Mouse (Mus musculus): ENCODE results near the gene Ndufa7. TPM values are rescaled to one million over a fixed set of nuclear protein-coding genes. Genes with fewer than 3 reads are reported as not detected.

The Ndufa7 gene
- polyA plus RNA-seq, 1 experiment from 2014 or later: 105 TPM

GRCm38 (mm10) chr17:33799277-33799676 is 25.1 kb upstream of the Ndufa7 start:
- no peaks in the 10 kb centered on the region for H3K36me3 ChIP-seq (ENCODE audit: inconsistent target)
- H3K79me2 ChIP-seq (ENCODE audit: inconsistent target): no peaks in the 10 kb centered on the region
- no peak overlapping the region for H3K27ac ChIP-seq
- no peak overlapping the region for H3K4me3 ChIP-seq (ENCODE audit: inconsistent target)
- WGBS (ENCODE audit: missing documents): 0% methylated on average over 1 of the region's 1 CpGs

GRCm38 (mm10) chr17:33802221-33802620 is 22.2 kb upstream of the Ndufa7 start:
- Histone ChIP-seq H3K36me3 (ENCODE audit: inconsistent target) (no peaks in the 10 kb centered on the region), H3K79me2 (ENCODE audit: inconsistent target) (no peaks in the 10 kb centered on the region), H3K4me3 (ENCODE audit: inconsistent target) (no peak overlapping the region), H3K27ac (no peak overlapping the region)
- WGBS (ENCODE audit: missing documents): 0% methylated on average over 2 of the region's 2 CpGs

- Histone ChIP-seq H3K27ac (no peak overlapping the region), H3K79me2 (ENCODE audit: inconsistent target) (no peaks in the 10 kb centered on the region), H3K36me3 (ENCODE audit: inconsistent target) (no peaks in the 10 kb centered on the region), H3K4me3 (ENCODE audit: inconsistent target) (no peak overlapping the region)
- 73% methylated on average over 4 of the region's 4 CpGs for WGBS (ENCODE audit: missing documents)
Measured at GRCm38 (mm10) chr17:33804205-33804604, 20.2 kb upstream of the Ndufa7 start.

- Histone ChIP-seq H3K27ac (no peak overlapping the region), H3K79me2 (ENCODE audit: inconsistent target) (no peaks in the 10 kb centered on the region), H3K4me3 (ENCODE audit: inconsistent target) (no peak overlapping the region), H3K36me3 (ENCODE audit: inconsistent target) (no peaks in the 10 kb centered on the region)
- 100% methylated on average over 1 of the region's 1 CpGs for WGBS (ENCODE audit: missing documents)
Measured at GRCm38 (mm10) chr17:33804745-33805144, 19.6 kb upstream of the Ndufa7 start.

GRCm38 (mm10) chr17:33807181-33807888 is 17.0 kb upstream of the Ndufa7 start:
- Histone ChIP-seq H3K79me2 (ENCODE audit: inconsistent target) (no peaks in the 10 kb centered on the region), H3K4me3 (ENCODE audit: inconsistent target) (no peak overlapping the region), H3K36me3 (ENCODE audit: inconsistent target) (no peaks in the 10 kb centered on the region), H3K27ac (no peak overlapping the region)
- WGBS (ENCODE audit: missing documents): 82% methylated on average over 8 of the region's 9 CpGs

GRCm38 (mm10) chr17:33808192-33808591 is 16.2 kb upstream of the Ndufa7 start:
- Histone ChIP-seq H3K79me2 (ENCODE audit: inconsistent target) (no peaks in the 10 kb centered on the region), H3K27ac (no peak overlapping the region), H3K4me3 (ENCODE audit: inconsistent target) (no peak overlapping the region), H3K36me3 (ENCODE audit: inconsistent target) (no peaks in the 10 kb centered on the region)
- 11% methylated on average over 10 of the region's 10 CpGs for WGBS (ENCODE audit: missing documents)

GRCm38 (mm10) chr17:33810334-33811141 is 13.8 kb upstream of the Ndufa7 start, which contains the start of gene Kank3:
Gene Kank3, plus strand, starts transcription at chr17:33810519.
- Histone ChIP-seq H3K79me2 (ENCODE audit: inconsistent target) (no peaks in the 10 kb centered on the region), H3K27ac (no peak within 1 kb of the TSS), H3K36me3 (ENCODE audit: inconsistent target) (no peaks in the 10 kb centered on the region), H3K4me3 (ENCODE audit: inconsistent target) (peak within 1 kb of the TSS; percentile 50)
- 3% methylated on average over 35 of the region's 36 CpGs for WGBS (ENCODE audit: missing documents)

- H3K4me3 ChIP-seq (ENCODE audit: inconsistent target): peak overlapping the region; percentile 50; the same call in 1 of the 2 replicates
Measured at GRCm38 (mm10) chr17:33811142-33811516, 13.2 kb upstream of the Ndufa7 start.

GRCm38 (mm10) chr17:33812475-33812874 is 11.9 kb upstream of the Ndufa7 start:
- H3K4me3 ChIP-seq (ENCODE audit: inconsistent target): no peak overlapping the region
- no peak overlapping the region for H3K27ac ChIP-seq
- WGBS (ENCODE audit: missing documents): 45% methylated on average over 3 of the region's 3 CpGs
- H3K79me2 ChIP-seq (ENCODE audit: inconsistent target): no peaks in the 10 kb centered on the region
- no peaks in the 10 kb centered on the region for H3K36me3 ChIP-seq (ENCODE audit: inconsistent target)

More at GRCm38 (mm10) chr17:33811142-33811516, 13.2 kb upstream of the Ndufa7 start:
- Histone ChIP-seq H3K27ac (no peak overlapping the region), H3K36me3 (ENCODE audit: inconsistent target) (no peaks in the 10 kb centered on the region), H3K79me2 (ENCODE audit: inconsistent target) (no peaks in the 10 kb centered on the region)
- 42% methylated on average over 7 of the region's 7 CpGs for WGBS (ENCODE audit: missing documents)

- H3K36me3 ChIP-seq (ENCODE audit: inconsistent target): no peaks in the 10 kb centered on the region
- H3K79me2 ChIP-seq (ENCODE audit: inconsistent target): no peaks in the 10 kb centered on the region
- 55% methylated on average over 4 of the region's 4 CpGs for WGBS (ENCODE audit: missing documents)
- no peak overlapping the region for H3K27ac ChIP-seq
- no peak overlapping the region for H3K4me3 ChIP-seq (ENCODE audit: inconsistent target)
Measured at GRCm38 (mm10) chr17:33812990-33813389, 11.4 kb upstream of the Ndufa7 start.

- no peak overlapping the region for H3K27ac ChIP-seq
- no peak overlapping the region for H3K4me3 ChIP-seq (ENCODE audit: inconsistent target)
- no peaks in the 10 kb centered on the region for H3K79me2 ChIP-seq (ENCODE audit: inconsistent target)
- 100% methylated on average over 4 of the region's 6 CpGs for whole genome bisulfite sequencing (ENCODE audit: missing documents)
- H3K36me3 ChIP-seq (ENCODE audit: inconsistent target): no peaks in the 10 kb centered on the region
Measured at GRCm38 (mm10) chr17:33815399-33815798, 9.0 kb upstream of the Ndufa7 start.

- WGBS (ENCODE audit: missing documents): 65% methylated on average over 5 of the region's 5 CpGs
- peaks cover 3% of the 10 kb centered on the region; the same call in 1 of the 2 replicates for H3K36me3 ChIP-seq (ENCODE audit: inconsistent target)
- peak overlapping the region; percentile 33 for H3K4me3 ChIP-seq (ENCODE audit: inconsistent target)
- H3K27ac ChIP-seq: peak overlapping the region; percentile 51
- H3K79me2 ChIP-seq (ENCODE audit: inconsistent target): 0 out of 2 replicates have a peak, but pooled peaks cover under 1% of the 10 kb centered on the region
Measured at GRCm38 (mm10) chr17:33816612-33817011, 7.8 kb upstream of the Ndufa7 start.

- Histone ChIP-seq H3K4me3 (ENCODE audit: inconsistent target) (peak overlapping the region; percentile 33), H3K79me2 (ENCODE audit: inconsistent target) (peaks cover 8% of the 10 kb centered on the region), H3K27ac (peak overlapping the region; percentile 51), H3K36me3 (ENCODE audit: inconsistent target) (peaks cover 11% of the 10 kb centered on the region; the same call in 1 of the 2 replicates)
- whole genome bisulfite sequencing (ENCODE audit: missing documents): under 1% methylated on average over 82 of the region's 89 CpGs
Measured at GRCm38 (mm10) chr17:33817184-33817968, 7.0 kb upstream of the Ndufa7 start.

GRCm38 (mm10) chr17:33817969-33818643 is 6.3 kb upstream of the Ndufa7 start:
- Histone ChIP-seq H3K79me2 (ENCODE audit: inconsistent target) (peaks cover 15% of the 10 kb centered on the region), H3K4me3 (ENCODE audit: inconsistent target) (peak overlapping the region; percentile 26), H3K27ac (peak overlapping the region; percentile 32; the same call in 1 of the 2 replicates), H3K36me3 (ENCODE audit: inconsistent target) (peaks cover 17% of the 10 kb centered on the region; the same call in 1 of the 2 replicates)
- WGBS (ENCODE audit: missing documents): 20% methylated on average over 33 of the region's 33 CpGs

Measured in macrophage (primary cell).